Mouse (Mus musculus) kidney, postnatal 10 days (tissue): ENCODE measurements at regions not wholly inside any gene's neighbourhood (a gene's known extent, or its start where the extent isn't known, plus 50 kb on each side); places are given as distances from the start of the nearest gene placed in this dataset.
A peak's percentile ranks its signal among the peaks of the same experiment; 100 is the strongest.

Source experiments
- DNase-seq: peaks from one replicate; pipeline ENCODE4 v3.0.0; 2021; ENCODE audit warnings: mixed read lengths

GRCm38 (mm10) chr6:98178005-98178404 is 164.5 kb downstream of the Gm765 start:
- no peak for DNase-seq

GRCm38 (mm10) chr6:98149043-98149813 is 193.3 kb downstream of the Gm765 start:
- no peak for DNase-seq

GRCm38 (mm10) chr6:98147855-98148254 is 194.7 kb downstream of the Gm765 start:
- DNase-seq, result no peak

DNA sequence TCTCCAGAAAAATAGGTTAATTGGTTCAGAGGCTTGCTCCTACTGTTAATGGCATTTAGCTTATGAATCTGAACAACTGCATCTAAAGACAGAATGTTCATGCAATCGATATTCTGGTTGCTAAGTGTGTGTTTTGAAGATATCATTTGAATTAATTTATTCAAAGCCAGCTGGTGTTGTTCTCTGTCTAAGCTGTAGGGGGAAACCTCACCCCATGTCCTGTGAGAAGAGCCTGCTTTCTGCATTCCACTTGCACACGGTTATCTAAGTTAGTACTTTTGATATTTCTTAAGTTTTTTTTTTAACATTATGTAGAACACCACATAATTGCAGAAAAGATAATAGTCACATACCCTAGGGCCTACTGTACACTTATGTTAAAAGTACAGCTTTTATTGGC is 209.6 kb downstream of the Gm765 start:
- DNase-seq, result peak; percentile 52

- no peak for DNase-seq
Observed at GRCm38 (mm10) chr6:98125434-98125833, 217.1 kb downstream of the Gm765 start.

GRCm38 (mm10) chr6:98118355-98119150 is 224.0 kb downstream of the Gm765 start:
- DNase-seq, result no peak

DNA sequence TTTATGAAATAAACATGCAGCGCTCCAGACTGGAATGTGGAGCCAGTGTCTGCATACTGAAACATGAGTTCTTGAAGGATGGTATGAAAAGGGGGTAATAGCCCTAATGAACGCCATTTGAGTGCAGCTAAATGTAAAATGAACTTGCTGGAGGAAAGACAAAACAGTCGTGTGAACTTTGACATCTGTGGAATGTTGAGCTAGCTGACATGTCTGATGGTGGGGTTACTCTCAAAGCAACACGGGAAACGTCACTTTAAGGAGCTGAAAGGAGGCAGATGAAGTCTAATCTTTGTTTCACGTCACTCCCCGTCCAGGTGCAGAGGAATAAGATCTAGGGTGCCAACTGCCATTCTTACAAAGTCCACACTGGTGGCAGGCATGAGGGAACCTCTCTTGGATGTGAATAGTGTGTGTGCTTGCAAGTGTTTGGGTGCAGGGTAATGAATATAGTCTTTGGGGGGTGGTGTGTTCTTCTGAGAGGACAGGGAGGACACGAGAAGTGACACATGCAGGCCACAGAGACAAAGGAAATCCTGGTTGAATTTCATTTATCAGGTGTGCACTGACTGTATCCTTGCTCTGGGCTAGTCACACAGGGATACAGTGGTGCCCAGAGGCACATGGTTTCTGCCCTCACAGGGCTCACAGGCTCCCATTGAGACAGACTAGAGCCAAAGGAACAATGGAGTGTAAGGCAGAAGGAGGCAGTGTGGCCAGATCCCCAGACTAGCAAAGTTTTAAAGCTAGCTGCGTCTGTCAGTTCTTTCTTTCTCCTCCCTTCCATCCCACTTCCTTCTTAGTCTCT is 228.0 kb downstream of the Gm765 start:
- peak; percentile 11 for DNase-seq

DNA sequence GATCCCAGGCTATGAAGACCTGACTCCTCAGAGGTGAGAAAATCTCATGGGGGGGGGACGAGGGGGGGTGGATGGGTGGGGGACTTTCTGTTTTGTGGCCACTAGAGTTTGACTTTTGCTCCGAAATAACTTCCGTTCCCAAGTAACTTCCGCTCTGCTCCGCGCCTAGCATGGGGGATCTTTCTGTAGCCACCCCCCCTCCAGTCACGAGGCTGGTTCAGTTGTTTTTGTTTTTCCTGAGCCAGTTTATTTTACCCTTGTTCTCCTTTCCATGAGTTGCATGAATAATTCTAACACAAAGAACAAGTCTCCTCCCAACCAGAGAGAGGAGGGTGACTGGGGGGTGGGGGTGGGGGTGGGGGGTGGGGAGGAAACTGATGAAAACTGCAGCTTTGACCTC is 228.8 kb downstream of the Gm765 start:
- peak; percentile 45 for DNase-seq

GRCm38 (mm10) chr6:98112495-98113115 is 229.9 kb downstream of the Gm765 start:
- DNase-seq, result no peak

DNA sequence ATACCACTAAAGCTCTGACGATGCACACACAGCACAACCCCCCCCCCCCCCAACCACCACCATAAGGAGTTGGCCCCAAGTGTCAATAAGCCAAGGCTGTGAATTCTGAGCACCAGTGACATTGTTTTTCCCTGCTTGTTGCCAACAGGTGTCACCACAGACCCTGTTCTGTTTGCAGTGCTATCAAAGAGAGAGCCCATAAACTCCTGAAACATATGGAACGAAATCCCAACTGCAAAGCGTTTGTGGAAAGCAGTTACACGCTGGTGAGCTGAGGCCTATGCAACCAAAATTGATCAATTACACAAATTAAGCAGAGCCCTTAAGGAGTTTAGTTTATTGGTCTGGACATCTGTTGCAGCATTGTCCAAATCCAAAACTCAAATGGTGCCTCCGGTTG is 235.4 kb downstream of the Gm765 start:
- DNase-seq, result no peak

GRCm38 (mm10) chr6:98105280-98106090 is 237.1 kb downstream of the Gm765 start:
- peak; percentile 89 for DNase-seq

DNA sequence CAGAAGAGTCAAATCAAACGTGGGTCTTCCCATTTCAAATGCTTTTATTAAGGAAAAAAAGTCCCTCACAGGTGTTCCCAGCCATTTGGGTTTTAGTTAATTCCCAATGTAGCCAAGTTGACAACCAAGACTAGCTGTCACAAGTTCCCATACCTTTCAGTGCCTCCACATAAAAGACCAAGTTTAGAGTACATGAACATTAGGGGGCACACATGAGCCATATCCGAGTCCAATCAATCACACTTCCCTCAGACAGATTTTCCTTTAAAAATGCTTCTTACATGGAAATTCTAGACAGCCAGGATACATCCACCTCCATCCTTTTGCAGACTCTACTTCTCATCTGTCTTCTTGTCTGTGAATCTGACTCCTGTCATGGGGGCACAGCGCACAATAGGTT is 238.1 kb downstream of the Gm765 start:
- DNase-seq, result no peak

GRCm38 (mm10) chr6:98101023-98101422 is 241.5 kb downstream of the Gm765 start:
- no peak for DNase-seq

DNA sequence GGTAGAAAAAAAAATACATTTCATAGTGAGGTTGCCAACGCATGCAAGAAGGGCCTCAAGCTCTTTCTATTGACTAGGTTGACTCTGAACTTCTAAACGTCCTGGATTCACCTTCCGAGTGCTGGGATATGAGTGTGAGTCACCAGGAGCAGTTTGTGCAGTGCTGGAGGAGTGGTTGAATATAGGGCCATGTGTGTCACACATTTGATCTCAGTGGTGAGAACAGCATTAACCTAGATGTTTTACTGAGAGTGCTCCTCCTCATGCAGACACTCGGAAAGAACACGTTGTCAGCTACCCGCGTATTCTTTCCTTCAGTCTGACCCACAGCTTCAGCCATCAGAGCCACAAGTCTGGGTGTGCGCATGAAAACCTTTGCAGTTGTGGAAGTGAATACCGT is 243.4 kb downstream of the Gm765 start:
- DNase-seq, result no peak

DNA sequence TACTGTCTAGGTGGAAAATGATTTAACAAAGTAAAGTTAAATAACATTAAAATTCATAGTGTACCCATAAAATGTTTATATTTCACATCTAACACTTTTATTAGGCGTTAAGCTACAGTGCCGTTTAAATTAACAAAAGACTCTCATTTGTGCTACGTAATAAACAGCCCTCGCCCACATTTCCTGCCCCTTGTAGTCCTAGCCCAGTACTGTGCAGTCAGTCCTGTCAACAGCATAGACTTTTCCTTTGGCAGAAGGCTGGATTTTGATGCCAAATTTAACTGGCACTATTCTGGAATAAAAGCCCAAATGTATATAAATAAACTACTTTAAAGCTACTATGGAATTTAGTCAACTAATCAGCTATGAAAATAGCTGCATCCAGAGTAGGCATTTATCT is 247.3 kb downstream of the Gm765 start:
- DNase-seq, result no peak

- peak; percentile 38 for DNase-seq
Observed at GRCm38 (mm10) chr6:98089185-98089584, 253.4 kb downstream of the Gm765 start.

- no peak for DNase-seq
Observed at GRCm38 (mm10) chr6:98080076-98080475, 262.5 kb downstream of the Gm765 start.
